Mouse (Mus musculus) ovary, adult 18-20 months (tissue): ENCODE results near the gene Gm960.

Experiments used
- DNase-seq: peaks from one replicate; pipeline ENCODE4 v3.0.0; 2022; ENCODE audit warnings: low spot score, mixed read lengths

Gm960 gene

GRCm38 (mm10) chr19:4623419-4623818, 75.0 kb downstream of the Gm960 start:
- no peak for DNase-seq

DNA sequence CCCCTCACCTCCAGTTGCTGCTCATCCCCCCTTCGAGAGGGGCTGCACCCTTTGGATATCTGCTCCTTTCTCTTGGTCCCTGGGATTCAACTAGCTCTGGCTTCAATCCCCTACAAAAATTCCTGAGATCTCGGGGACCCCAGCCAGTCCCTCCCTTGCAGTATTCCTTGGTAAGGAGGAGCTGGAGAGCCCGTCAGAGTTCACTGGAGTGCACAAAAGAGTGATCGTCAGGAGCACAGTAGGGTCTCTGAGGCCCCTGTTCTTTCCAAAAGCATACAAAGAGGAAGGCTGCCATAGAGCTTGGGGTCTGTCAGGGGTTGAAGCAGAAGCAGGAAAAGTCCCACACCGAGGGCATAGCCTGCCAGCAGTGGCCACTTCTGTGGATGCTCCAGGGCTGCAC, 75.7 kb downstream of the Gm960 start:
- no peak for DNase-seq

DNA sequence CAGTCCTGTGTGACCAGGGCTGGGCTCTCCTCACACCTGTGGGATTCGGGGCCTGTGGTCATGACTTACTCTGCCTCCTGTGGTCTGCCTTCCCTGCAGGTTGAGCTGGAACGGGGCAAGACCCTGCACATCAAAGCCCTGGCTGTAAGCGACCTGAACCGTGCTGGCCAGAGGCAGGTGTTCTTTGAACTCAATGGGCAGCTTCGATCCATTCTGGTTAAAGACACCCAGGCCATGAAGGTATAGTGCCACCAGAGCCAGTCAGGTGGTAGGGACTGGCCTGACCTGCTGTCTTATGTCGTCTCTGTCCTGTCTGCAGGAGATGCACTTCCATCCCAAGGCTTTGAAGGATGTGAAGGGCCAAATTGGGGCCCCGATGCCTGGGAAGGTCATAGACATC, 77.7 kb downstream of the Gm960 start:
- DNase-seq = no peak

DNA sequence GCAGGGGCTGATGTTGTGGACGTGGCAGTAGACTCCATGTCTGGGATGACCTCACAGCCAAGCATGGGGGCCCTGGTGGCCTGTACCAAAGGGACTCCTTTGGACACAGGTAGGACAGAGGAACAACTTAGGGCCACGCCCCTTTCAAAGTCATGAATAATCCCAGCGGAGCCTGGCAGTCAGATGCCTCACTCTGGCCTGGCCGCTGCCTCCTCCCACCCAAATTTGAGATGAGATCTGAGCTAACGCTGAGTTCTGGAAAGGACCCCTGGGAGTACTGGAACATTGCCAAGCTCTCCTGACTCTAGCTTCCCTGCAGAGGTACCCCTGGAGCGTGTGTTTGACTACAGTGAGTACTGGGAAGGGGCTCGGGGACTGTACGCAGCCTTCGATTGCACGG, 79.0 kb downstream of the Gm960 start:
- no peak for DNase-seq

GRCm38 (mm10) chr19:4618183-4618582, 80.3 kb downstream of the Gm960 start:
- no peak for DNase-seq

DNA sequence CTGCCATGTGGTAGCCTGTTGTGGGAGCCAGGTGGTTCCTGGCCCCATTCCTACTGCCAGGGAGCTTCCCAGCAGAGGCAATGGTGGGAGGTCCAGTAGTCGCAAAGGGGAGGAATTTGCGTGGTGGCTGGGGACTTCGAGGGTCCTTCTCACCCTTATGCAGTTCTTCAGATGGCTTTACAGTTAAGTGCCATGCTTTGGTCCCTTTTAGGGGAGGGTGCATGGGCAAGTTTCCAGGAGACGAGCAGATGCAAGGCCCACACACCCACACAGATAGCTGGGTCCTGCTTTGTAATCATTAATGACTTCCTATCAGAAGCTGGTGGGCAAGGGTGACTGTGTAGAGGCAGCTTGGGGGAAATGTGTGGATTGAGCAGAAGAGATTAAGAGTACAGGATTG, 81.9 kb downstream of the Gm960 start:
- DNase-seq = no peak

DNA sequence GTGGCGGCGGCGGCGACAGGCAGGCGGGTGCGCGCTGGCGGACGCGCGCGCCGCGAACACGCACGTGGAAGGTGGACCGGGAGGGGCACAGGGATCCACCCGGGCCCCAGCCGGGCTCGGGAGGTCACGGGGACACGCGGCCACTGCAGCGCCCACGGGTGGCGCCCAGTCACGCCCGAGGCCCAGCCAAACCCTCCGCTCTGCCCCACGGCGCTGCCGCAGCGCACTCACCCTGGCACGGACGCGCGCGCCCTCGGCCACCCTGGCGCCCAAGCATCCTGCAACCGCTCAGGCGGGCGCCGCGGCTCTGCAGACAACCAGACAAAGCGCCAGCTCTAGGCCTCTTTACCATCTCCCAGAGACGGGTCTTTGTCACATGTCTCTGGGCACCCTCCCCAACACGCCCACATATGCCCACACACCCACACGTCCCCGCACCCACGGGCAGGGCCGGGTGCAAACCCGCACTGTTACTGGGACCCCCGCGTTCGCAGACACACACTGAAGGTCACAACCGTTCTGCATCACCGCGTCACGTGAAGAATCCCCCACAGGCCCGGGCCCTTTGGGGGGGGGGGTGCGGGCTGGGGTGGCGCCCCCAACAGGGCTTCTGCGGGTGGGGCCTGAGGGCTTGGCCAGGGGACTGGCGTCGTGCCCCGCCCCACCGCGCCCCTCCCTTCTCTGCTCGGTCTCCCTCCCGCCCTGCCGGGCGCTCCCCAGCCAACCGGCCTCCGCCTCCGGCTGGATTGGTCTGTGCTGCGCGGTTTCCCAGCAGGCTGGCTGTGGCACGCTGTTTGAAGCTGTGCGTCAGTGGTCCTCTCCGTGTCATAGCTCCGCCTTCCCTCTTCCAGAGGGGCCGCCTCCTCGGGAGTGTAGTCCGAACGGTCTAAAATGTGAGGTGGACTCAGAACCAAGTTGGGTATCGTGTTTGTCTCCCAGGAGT, 83.0 kb downstream of the Gm960 start, which contains the start of gene Lrfn4:
Gene Lrfn4, minus strand, starts transcription at position 517 of the 943 bp plus-strand sequence.
- peak; percentile 90 for DNase-seq

DNA sequence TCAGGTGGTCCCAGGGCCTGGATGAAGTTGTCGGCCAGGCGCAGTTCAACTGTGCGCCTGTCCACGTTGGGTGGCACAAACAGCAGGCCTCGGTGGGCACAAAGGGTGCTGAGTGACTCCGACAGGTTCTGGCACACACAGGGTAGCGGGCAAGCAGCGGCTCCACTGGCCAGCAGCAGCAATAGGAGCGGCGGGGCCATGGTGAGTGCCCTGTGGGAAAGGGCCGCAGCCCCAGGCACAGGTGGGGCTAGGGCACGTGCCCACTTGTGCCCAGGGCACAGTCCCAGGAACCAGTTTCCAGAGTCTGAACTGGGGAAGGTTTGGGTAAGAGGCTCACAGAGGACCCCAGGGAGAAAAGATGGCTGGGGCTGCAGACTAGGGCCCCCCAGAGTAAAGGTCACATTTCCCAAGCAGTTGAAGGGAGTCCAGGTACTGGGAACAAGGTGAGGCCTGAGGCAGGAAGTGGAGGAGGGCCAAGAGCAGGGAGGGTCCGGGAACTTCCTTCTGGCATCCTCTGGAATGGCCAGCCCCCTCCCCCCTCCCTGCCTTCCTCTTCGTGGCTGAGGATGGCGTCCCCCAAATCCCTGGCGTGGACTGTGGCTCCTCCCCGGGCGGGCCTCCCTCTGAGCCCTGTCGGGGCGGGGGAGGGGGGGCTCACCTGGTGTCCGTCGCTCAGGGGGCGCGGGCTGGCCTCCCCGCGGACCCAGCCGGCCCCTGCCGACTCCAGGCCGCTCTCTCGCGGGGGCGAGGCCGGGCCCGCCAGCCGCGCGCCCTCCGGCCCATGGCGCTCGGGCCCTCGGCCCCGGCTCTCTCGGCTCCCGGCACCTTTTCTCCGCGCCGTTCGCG, 83.9 kb downstream of the Gm960 start:
- no peak for DNase-seq

DNA sequence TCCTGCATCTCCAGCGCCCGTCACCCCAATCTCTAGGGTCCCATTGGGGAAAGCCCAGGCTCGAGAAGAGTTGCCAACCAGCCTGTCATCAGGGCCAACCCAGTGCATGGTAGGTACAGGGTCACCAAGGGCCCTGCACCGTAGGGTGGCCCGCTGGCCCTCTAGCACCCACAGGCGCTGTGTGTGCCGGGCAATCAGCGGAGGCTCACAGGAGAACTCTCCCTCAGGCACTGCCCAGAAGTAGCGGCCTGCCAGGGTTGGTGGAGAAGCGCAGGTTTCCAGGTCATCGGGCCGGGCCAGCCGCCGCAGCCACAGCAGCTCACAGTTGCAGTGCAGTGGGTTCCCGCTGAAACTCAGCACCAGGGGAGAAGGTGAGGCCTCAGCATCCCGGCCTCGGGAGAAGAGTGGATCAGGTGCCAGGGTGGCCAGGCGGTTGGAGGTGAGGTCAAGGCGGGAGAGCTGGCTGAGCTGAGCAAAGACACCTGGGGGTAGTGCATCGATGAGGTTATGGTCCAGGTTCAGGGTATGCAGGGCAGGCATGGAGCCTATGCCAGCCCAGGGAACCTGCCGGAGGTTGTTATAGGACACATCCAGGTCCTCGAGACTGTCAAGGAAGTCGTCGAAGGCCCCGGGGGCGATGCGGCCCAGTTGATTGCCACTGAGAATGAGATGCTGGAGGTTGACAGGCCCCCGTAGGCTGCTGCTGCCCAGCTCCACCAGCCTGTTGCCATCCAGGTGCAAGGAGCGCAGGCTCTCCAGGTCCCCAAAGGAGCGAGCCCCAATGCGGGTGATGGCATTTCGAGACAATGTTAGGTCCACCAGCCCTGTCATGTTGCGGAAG, 84.8 kb downstream of the Gm960 start:
- DNase-seq = no peak

GRCm38 (mm10) chr19:4612181-4612961, 86.1 kb downstream of the Gm960 start:
- no peak for DNase-seq

GRCm38 (mm10) chr19:4610109-4610508, 88.4 kb downstream of the Gm960 start:
- DNase-seq = no peak

DNA sequence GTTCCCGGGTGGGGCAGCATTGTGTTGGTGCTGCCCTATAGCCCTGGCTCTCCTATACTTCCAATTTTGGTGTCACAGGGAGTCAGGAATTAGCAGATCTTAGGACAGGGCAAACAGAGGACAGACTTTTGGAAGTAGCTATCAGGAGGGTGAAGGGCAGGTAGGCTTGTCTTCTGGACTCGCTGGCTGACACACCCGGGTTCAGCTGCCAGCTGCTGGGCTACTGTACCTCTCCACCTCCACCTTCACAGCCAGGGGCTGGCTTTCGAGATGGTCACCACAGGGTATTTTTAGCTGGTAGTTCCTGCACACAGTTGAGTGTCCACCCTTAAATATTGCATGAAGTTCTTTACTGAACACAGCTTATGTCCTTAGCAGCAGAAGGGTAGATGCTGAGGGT, 90.0 kb downstream of the Gm960 start:
- no peak for DNase-seq

GRCm38 (mm10) chr19:4607406-4607805, 91.1 kb downstream of the Gm960 start:
- no peak for DNase-seq

DNA sequence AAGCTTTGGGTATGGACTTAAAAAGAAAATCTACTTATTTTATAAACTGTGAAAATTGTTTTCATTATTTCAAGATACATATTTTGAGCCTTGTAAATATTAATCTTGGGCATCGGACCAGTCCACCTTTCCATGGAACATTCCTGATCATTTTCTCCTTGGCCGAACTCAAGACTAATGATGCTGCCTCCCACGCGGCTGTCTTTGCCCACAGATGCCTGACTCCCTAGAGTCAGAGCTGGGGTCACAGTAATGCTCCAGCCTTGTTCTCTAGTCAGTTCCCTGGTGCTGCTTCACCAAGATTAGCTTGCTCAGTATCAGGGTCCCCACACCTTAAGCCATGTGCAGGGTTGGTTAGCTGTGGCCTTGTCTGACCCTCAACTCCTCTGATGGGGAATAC, 92.8 kb downstream of the Gm960 start:
- no peak for DNase-seq

DNA sequence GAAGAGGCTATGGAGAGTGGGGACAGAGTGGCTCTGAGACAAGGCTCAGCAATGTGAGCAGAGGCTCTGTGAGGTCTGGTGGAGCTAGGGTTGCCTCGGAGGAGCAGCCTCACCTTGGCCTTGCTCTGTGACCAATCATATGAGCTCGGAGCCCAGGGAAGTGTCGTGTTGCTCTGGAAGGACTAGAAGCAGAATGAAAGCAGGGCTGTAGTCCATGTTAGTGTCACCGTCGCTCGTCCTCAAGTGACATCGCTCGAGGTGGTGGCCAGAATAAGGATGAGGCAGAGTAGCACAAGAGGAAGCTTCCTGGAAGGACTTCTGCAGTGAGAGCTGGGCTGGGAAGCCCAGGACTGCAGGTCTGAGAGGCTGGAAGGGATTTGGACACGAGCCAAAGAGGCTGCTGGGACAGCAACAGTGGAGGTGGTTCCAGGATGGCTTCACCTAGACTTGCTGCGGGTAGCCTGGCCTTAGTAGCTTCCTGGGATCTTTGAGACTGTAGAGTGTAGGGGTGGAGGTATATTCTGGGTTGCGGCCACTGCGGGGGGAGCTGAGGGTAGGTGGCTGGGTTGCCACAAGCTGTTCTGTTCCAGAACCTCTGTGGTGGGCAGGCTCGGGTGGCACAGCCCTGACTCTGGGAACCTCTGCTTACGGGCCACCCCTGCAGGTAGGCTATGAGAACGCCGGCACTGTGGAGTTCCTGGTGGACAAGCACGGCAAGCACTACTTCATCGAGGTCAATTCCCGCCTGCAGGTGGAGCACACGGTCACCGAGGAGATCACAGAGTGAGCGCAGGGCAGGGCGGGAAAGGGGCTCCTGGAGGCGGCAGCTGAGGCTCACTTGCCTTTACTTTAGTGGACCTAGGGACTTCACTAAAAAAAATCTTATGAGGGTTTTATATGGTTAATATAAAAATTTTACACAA, 94.4 kb downstream of the Gm960 start:
- DNase-seq = no peak

GRCm38 (mm10) chr19:4602459-4602858, 96.0 kb downstream of the Gm960 start:
- no peak for DNase-seq

DNA sequence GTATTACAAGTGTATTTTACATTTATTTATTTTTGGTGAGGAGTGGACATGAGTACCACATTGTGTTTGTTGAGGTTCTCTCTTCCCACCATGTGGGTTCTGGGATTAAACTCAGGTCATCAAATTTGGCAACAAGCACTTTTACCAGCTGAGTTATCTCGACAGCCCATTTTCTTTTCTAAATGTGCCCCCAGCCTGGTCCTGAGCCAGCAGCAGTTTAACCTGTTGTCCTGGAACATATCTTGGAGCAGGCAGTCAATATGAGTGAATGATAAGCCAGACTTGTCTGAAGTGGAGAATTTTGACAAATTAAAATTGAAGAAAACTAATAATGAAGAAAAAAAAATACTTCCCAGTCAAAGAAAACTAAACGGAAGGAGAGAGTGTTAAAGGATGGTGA, 102.4 kb downstream of the Gm960 start:
- DNase-seq = no peak

DNA sequence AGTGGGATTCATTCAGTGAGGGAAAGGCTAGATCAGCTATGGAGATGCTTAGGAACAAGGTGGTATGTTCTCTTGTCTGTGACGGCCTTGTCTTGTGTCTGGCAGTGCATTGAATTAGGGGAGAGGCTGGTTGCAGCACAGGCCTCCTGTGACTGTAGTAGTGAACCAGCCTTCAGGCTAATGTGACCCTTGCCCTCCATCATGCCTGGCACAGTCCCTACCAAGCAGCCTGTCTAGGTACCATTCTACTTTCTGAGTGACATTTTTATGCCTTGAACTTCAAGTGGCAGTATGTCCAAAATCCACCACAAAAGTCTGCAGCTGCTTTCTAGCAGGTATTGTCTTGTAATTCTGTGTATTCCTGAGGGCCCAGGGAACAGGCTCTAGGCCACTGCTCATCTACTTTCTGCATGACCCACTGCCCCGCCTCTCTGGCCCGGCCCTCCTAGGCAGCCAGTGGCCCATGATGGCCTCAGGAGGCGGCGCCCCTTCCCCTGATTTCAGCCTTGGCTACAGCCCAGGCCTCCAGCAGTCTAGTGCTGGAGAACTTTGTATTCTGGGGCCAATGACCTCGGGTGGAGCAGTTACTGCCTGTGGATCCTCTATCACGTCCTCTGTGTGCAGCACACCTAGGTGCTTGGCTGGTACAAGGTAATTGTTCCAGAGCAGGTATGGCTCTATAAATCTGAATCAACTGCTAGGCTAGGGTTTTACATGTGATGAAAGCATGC, 104.5 kb downstream of the Gm960 start:
- DNase-seq = no peak

- no peak for DNase-seq
Measured at GRCm38 (mm10) chr19:4590025-4590424, 108.4 kb downstream of the Gm960 start.
